Mouse (Mus musculus) liver, embryonic 14.5 days (tissue): ENCODE measurements around the gene Olfr78.

Experiments
- CTCF ChIP-seq: IDR thresholded peaks from 2 replicates; pipeline ENCODE4 v1.5.1; 2016; ENCODE audit warnings: antibody characterized with exemption, low read depth, control low read depth
- EP300 ChIP-seq: IDR thresholded peaks from 2 replicates; pipeline ENCODE4 v1.6.1; 2016; ENCODE audit warnings: antibody characterized with exemption, low read depth

DNA sequence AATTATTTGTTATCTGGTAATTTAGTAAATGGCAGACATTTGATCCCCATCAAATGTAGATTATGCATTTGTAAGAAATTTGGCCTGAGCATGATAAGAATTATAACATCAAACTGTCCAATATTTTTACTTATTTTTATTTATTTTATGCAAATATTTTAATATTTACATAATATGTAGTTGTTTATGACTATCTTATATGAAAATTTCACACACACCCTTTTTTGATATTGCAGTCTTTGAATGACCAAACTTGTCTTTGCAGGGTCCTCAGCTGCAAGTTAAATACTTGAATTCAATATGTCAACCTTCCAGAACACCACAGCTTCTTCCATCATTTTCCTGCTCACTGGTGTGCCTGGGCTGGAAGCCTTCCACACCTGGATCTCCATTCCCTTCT lies 43.9 kb upstream of the Olfr78 start, which contains the start of gene Olfr564:
- no peak for TF ChIP-seq CTCF
- TF ChIP-seq EP300, result no peak
